Mouse (Mus musculus): Measurements from ENCODE around the gene Mx1. TPM values are rescaled to one million over a fixed set of nuclear protein-coding genes. Genes with fewer than 3 reads are reported as not detected.

Mx1 gene
- polyA plus RNA-seq, 1 experiment from 2014 or later, result not detected

- no peaks in the 10 kb centered on the region for H3K9me3 ChIP-seq (ENCODE audit: control insufficient read depth, low read length)
- no peaks in the 10 kb centered on the region for H3K36me3 ChIP-seq (ENCODE audit: control insufficient read depth, insufficient read depth, low read length)
- DNase-seq (ENCODE audit: low spot score), result no peak
- no peaks in the 10 kb centered on the region for H3K4me1 ChIP-seq (replicated peaks; ENCODE audit: control insufficient read depth, insufficient read depth, low read length)
- no peak overlapping the region for H3K9ac ChIP-seq (ENCODE audit: low read depth, low read length)
- WGBS, result 86% methylated on average over 3 of the region's 3 CpGs
- no peak for ATAC-seq (ENCODE audit: low FRiP score)
- H3K4me3 ChIP-seq (ENCODE audit: low read depth, low read length), result no peak overlapping the region
- no peaks in the 10 kb centered on the region for H3K27me3 ChIP-seq (ENCODE audit: control insufficient read depth, insufficient read depth, low read length)
- H3K27ac ChIP-seq (ENCODE audit: low read depth, low read length), result no peak overlapping the region
- no peak overlapping the region for H3K4me2 ChIP-seq (replicated peaks; ENCODE audit: low read depth, low read length)
Measured at GRCm38 (mm10) chr16:97467472-97467871, 4.8 kb upstream of the Mx1 start.

DNA sequence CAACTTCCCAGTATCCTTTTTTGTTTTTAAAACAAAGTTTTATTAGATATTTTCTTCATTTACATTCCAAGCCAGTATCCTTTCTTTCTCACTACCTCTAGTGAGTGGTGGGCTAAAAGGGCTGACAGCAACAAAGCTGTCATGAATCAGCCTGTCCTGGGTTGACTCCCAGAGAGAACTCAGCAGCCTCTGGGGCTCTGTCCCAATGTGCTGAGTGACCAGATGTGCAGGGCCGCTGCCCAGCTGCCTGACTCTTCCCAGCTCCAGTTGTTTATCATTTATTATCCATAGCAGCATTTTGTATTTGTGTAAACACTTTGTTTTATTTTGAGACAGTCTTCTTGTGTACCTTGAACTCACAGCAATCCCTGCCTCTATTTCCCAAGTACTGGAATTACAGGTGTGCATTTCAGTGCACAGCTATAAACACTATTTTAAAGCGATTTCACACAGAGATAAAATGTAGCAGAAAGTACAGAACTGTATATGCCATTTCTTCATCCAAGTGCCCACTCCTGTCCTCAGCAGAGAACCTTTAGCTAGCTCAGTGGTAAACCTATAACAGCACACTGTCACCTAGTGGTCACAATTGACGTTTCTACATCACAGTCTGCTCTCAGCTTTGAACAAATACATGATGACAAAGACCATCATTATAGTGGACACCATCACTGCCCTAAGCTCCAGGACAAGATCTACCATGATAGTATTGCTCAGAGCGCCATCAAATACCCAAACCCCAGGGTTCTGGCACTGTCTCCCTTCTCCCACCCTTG is 3.7 kb upstream of the Mx1 start:
- no peaks in the 10 kb centered on the region for H3K36me3 ChIP-seq (ENCODE audit: control insufficient read depth, insufficient read depth, low read length)
- no peaks in the 10 kb centered on the region for H3K9me3 ChIP-seq (ENCODE audit: control insufficient read depth, low read length)
- H3K4me3 ChIP-seq (ENCODE audit: low read depth, low read length), result no peak overlapping the region
- WGBS, result 61% methylated on average over 4 of the region's 4 CpGs
- no peak overlapping the region for H3K9ac ChIP-seq (ENCODE audit: low read depth, low read length)
- peak; percentile 21 for DNase-seq (ENCODE audit: low spot score)
- no peaks in the 10 kb centered on the region for H3K4me1 ChIP-seq (replicated peaks; ENCODE audit: control insufficient read depth, insufficient read depth, low read length)
- H3K27me3 ChIP-seq (ENCODE audit: control insufficient read depth, insufficient read depth, low read length), result no peaks in the 10 kb centered on the region
- ATAC-seq (ENCODE audit: low FRiP score), result no peak
- H3K4me2 ChIP-seq (replicated peaks; ENCODE audit: low read depth, low read length), result no peak overlapping the region
- H3K27ac ChIP-seq (ENCODE audit: low read depth, low read length), result no peak overlapping the region

DNA sequence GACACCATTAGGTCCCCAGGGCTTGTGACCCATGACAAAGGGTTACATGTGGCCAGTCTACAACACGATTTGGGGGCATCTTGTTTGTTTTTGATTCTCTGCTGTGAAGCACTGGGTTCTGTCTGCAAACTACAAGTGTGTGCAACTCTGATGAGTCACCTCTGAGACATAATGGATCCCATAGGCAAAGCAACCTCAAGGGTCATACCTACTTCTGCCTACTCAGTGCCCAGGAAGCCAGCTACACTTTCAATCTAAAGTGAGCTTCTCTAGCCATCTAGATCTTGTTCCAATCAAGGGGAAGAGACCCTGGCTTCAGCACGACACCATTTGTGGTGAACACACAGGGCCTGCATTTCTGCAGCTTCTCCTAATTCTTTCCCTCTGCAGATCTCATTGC is 1.4 kb downstream of the Mx1 start:
- H3K27ac ChIP-seq (ENCODE audit: low read depth, low read length), result no peak overlapping the region
- H3K4me1 ChIP-seq (replicated peaks; ENCODE audit: control insufficient read depth, insufficient read depth, low read length), result no peaks in the 10 kb centered on the region
- H3K4me3 ChIP-seq (ENCODE audit: low read depth, low read length), result no peak overlapping the region
- H3K9me3 ChIP-seq (ENCODE audit: control insufficient read depth, low read length), result no peaks in the 10 kb centered on the region
- no peak overlapping the region for H3K9ac ChIP-seq (ENCODE audit: low read depth, low read length)
- no peaks in the 10 kb centered on the region for H3K27me3 ChIP-seq (ENCODE audit: control insufficient read depth, insufficient read depth, low read length)
- no peaks in the 10 kb centered on the region for H3K36me3 ChIP-seq (ENCODE audit: control insufficient read depth, insufficient read depth, low read length)
- H3K4me2 ChIP-seq (replicated peaks; ENCODE audit: low read depth, low read length), result no peak overlapping the region
- no peak for ATAC-seq (ENCODE audit: low FRiP score)
- WGBS, result 84% methylated on average over 2 of the region's 2 CpGs
- DNase-seq (ENCODE audit: low spot score), result no peak

DNA sequence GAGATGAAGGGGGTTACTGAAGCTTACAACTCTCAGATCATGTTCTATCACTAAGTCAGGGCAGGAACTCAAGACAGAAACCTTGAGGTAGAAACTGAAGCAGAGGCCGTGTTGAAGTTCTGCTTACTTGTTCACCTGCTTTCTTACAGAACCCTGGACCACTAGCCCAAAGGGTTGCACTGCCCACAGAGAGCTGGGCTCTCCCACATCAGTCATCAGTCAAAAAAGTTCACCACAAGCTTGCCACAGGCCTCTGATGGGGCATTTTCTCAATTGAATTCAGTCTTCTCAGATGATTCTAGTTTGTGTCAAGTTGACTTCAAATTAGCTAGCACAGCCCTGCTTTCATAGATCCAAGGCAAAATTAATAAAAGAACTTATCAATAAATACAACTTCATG is 2.9 kb downstream of the Mx1 start:
- no peak overlapping the region for H3K4me3 ChIP-seq (ENCODE audit: low read depth, low read length)
- no peaks in the 10 kb centered on the region for H3K9me3 ChIP-seq (ENCODE audit: control insufficient read depth, low read length)
- H3K27me3 ChIP-seq (ENCODE audit: control insufficient read depth, insufficient read depth, low read length), result no peaks in the 10 kb centered on the region
- H3K9ac ChIP-seq (ENCODE audit: low read depth, low read length), result no peak overlapping the region
- DNase-seq (ENCODE audit: low spot score) (no peak), ATAC-seq (ENCODE audit: low FRiP score) (no peak)
- H3K4me2 ChIP-seq (replicated peaks; ENCODE audit: low read depth, low read length), result no peak overlapping the region
- H3K36me3 ChIP-seq (ENCODE audit: control insufficient read depth, insufficient read depth, low read length), result no peaks in the 10 kb centered on the region
- H3K27ac ChIP-seq (ENCODE audit: low read depth, low read length), result no peak overlapping the region
- no peaks in the 10 kb centered on the region for H3K4me1 ChIP-seq (replicated peaks; ENCODE audit: control insufficient read depth, insufficient read depth, low read length)
- WGBS, result 79% methylated on average over 1 of the region's 1 CpGs

GRCm38 (mm10) chr16:97447386-97447785 is 15.3 kb downstream of the Mx1 start:
- ATAC-seq (ENCODE audit: low FRiP score) (no peak), DNase-seq (ENCODE audit: low spot score) (no peak)
- Histone ChIP-seq H3K27ac (ENCODE audit: low read depth, low read length) (no peak overlapping the region), H3K4me3 (ENCODE audit: low read depth, low read length) (no peak overlapping the region), H3K36me3 (ENCODE audit: control insufficient read depth, insufficient read depth, low read length) (no peaks in the 10 kb centered on the region), H3K9ac (ENCODE audit: low read depth, low read length) (no peak overlapping the region), H3K4me2 (replicated peaks; ENCODE audit: low read depth, low read length) (no peak overlapping the region), H3K27me3 (ENCODE audit: control insufficient read depth, insufficient read depth, low read length) (no peaks in the 10 kb centered on the region), H3K4me1 (replicated peaks; ENCODE audit: control insufficient read depth, insufficient read depth, low read length) (no peaks in the 10 kb centered on the region), H3K9me3 (ENCODE audit: control insufficient read depth, low read length) (no peaks in the 10 kb centered on the region)

DNA sequence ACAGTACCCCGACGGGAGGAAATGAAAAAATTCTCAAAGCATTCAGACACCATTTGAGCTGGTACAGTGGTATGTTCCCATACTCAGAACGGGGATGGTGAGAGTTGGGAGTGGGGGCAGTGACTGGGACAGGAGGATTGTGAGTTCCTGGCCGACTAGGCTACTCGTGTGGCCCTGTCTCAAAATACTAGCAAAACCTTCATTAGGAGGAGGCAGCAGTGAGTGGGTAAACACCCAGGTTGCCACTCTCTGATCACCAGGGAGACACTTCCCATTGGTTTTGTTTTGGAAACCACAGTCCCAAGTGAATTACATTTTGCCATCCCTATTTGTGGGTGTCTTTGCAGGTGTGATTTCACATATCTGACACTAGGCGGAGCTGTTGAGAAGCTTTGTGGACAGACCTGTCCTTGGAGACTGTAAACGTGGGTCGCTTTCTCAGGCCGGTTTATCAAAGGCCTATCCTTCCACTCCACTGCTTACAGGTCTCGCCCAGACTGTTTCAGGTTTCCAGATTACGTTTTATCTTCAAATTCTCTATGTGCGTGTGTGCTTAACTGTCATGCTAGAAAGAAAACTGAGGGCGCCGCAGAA is 18.9 kb downstream of the Mx1 start:
- ATAC-seq (ENCODE audit: low FRiP score) (no peak), DNase-seq (ENCODE audit: low spot score) (peak; percentile 77)
- Histone ChIP-seq H3K9ac (ENCODE audit: low read depth, low read length) (no peak overlapping the region), H3K4me1 (replicated peaks; ENCODE audit: control insufficient read depth, insufficient read depth, low read length) (no peaks in the 10 kb centered on the region), H3K9me3 (ENCODE audit: control insufficient read depth, low read length) (no peaks in the 10 kb centered on the region), H3K27ac (ENCODE audit: low read depth, low read length) (no peak overlapping the region), H3K36me3 (ENCODE audit: control insufficient read depth, insufficient read depth, low read length) (no peaks in the 10 kb centered on the region), H3K4me3 (ENCODE audit: low read depth, low read length) (no peak overlapping the region), H3K27me3 (ENCODE audit: control insufficient read depth, insufficient read depth, low read length) (no peaks in the 10 kb centered on the region), H3K4me2 (replicated peaks; ENCODE audit: low read depth, low read length) (no peak overlapping the region)
- WGBS, result 53% methylated on average over 14 of the region's 14 CpGs

DNA sequence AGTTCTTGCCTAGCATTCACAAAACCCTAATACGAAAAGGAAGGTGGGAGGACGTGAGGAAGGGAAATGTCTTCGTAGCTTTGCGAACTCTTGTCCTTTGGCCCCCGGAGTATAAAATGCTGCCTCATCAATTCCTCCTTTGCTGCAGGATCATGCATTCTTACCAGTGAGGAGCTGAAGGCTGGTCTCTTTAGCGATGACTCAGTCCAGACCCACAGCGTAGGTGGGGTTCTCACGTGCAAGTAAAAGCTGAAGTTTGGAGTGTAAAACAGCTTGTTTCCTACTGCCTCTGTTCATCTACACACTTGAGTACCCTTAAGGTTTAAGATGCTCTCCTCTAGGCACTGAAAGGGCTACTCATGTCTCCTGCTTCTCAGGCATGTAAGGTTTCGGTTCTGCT is 20.7 kb downstream of the Mx1 start:
- Histone ChIP-seq H3K4me3 (ENCODE audit: low read depth, low read length) (no peak overlapping the region), H3K27me3 (ENCODE audit: control insufficient read depth, insufficient read depth, low read length) (no peaks in the 10 kb centered on the region), H3K4me2 (replicated peaks; ENCODE audit: low read depth, low read length) (no peak overlapping the region), H3K27ac (ENCODE audit: low read depth, low read length) (no peak overlapping the region), H3K9me3 (ENCODE audit: control insufficient read depth, low read length) (no peaks in the 10 kb centered on the region), H3K9ac (ENCODE audit: low read depth, low read length) (no peak overlapping the region), H3K4me1 (replicated peaks; ENCODE audit: control insufficient read depth, insufficient read depth, low read length) (no peaks in the 10 kb centered on the region), H3K36me3 (ENCODE audit: control insufficient read depth, insufficient read depth, low read length) (no peaks in the 10 kb centered on the region)
- WGBS, result 86% methylated on average over 9 of the region's 9 CpGs
- DNase-seq (ENCODE audit: low spot score) (no peak), ATAC-seq (ENCODE audit: low FRiP score) (no peak)

GRCm38 (mm10) chr16:97438191-97438590 is 24.5 kb downstream of the Mx1 start:
- no peak for ATAC-seq (ENCODE audit: low FRiP score)
- Histone ChIP-seq H3K9me3 (ENCODE audit: control insufficient read depth, low read length) (no peaks in the 10 kb centered on the region), H3K27ac (ENCODE audit: low read depth, low read length) (no peak overlapping the region), H3K4me1 (replicated peaks; ENCODE audit: control insufficient read depth, insufficient read depth, low read length) (no peaks in the 10 kb centered on the region), H3K4me3 (ENCODE audit: low read depth, low read length) (no peak overlapping the region), H3K9ac (ENCODE audit: low read depth, low read length) (no peak overlapping the region), H3K36me3 (ENCODE audit: control insufficient read depth, insufficient read depth, low read length) (no peaks in the 10 kb centered on the region), H3K27me3 (ENCODE audit: control insufficient read depth, insufficient read depth, low read length) (no peaks in the 10 kb centered on the region), H3K4me2 (replicated peaks; ENCODE audit: low read depth, low read length) (no peak overlapping the region)
- DNase-seq (ENCODE audit: low spot score), result no peak
- 83% methylated on average over 3 of the region's 3 CpGs for WGBS

- Histone ChIP-seq H3K9me3 (ENCODE audit: control insufficient read depth, low read length) (no peaks in the 10 kb centered on the region), H3K36me3 (ENCODE audit: control insufficient read depth, insufficient read depth, low read length) (no peaks in the 10 kb centered on the region), H3K4me3 (ENCODE audit: low read depth, low read length) (no peak overlapping the region), H3K4me2 (replicated peaks; ENCODE audit: low read depth, low read length) (no peak overlapping the region), H3K27me3 (ENCODE audit: control insufficient read depth, insufficient read depth, low read length) (no peaks in the 10 kb centered on the region), H3K27ac (ENCODE audit: low read depth, low read length) (no peak overlapping the region), H3K9ac (ENCODE audit: low read depth, low read length) (no peak overlapping the region), H3K4me1 (replicated peaks; ENCODE audit: control insufficient read depth, insufficient read depth, low read length) (no peaks in the 10 kb centered on the region)
- no peak for ATAC-seq (ENCODE audit: low FRiP score)
- DNase-seq (ENCODE audit: low spot score), result no peak
- WGBS, result 70% methylated on average over 1 of the region's 1 CpGs
Measured at GRCm38 (mm10) chr16:97437448-97438056, 25.2 kb downstream of the Mx1 start.

All from hindbrain, embryonic 11.5 days (tissue).